Mouse (Mus musculus): ENCODE data around the gene Slc22a12. TPM values are rescaled to one million over a fixed set of nuclear protein-coding genes. Genes with fewer than 3 reads are reported as not detected.

Gene Slc22a12
- polyA plus RNA-seq (2021) = not detected

DNA sequence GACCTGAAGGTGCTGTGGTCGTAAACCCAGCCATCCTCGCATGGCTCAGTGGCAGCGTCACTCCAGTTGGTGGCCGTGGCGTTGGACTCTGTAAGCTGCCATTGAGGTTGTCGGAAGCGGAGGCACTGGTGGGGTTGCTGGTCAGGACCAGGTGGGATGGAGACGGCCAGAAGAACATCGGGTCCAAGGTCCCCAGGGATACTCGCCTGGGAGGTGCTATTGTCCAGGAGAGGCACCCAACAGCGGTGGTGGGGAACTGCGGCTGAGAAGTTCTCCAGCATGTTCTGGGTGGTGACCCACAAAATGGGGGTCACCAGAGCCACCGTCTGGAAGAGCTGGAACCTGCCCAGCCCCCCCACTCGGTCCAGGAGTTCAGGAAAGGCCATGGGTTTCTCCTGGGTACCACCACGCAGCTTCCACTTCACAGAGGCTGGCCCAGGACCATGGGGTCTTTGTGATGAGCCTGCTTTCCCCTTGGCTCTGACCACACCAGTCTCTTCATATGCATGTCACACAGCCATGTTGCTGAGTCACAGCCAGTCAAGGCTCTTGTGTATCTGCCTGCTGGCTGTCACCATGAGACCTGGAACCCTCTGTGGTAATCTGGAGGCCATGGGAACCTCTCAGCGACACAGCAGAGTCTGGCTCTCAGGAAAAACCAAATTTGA, at the start of gene Slc22a12:
Slc22a12 (minus strand) TSS at position 666 of the 668 bp plus-strand sequence.
- peaks cover 46% of the 10 kb centered on the region for H3K27me3 ChIP-seq
- CTCF ChIA-PET = no interaction called here
- TF ChIP-seq CTCF (IDR thresholded peaks at IDR 0.05) = no peak
- no peak for ATAC-seq
- DNase-seq (ENCODE audit: low read depth, low spot score) = no peak
- in situ Hi-C loops (cut with MboI; ENCODE audit: low pct_unique_long_range_greater_than_20kb) = no loop called here
- POLR2A ChIA-PET = no interaction called here

DNA sequence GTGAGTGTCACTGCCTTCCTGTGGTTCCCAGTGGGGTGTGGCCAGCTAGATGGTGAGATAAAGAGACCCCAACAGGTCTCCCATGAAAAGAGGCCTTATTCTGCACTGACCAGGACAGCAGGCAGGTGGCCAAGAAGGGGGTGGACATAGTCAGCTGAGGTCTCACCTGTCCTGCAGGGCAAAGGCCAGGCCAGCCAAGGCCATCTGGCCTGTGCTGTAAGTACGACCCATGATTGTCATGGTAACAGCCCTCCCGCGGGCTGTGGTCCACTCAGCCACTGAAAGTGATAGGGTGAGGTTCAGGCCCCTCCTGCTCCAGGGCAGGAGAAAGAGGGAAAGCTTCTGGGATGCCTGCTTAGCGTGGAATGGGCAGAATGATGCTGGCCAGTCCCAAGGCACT, 29.2 kb upstream of the Slc22a12 start:
- DNase-seq (ENCODE audit: low read depth, low spot score) = no peak
- TF ChIP-seq CTCF (IDR thresholded peaks at IDR 0.05) = no peak
- no peak for ATAC-seq
- CTCF ChIA-PET = no interaction called here
- POLR2A ChIA-PET = no interaction called here
- in situ Hi-C loops (cut with MboI; ENCODE audit: low pct_unique_long_range_greater_than_20kb) = no loop called here
- peaks cover 56% of the 10 kb centered on the region for H3K27me3 ChIP-seq

DNA sequence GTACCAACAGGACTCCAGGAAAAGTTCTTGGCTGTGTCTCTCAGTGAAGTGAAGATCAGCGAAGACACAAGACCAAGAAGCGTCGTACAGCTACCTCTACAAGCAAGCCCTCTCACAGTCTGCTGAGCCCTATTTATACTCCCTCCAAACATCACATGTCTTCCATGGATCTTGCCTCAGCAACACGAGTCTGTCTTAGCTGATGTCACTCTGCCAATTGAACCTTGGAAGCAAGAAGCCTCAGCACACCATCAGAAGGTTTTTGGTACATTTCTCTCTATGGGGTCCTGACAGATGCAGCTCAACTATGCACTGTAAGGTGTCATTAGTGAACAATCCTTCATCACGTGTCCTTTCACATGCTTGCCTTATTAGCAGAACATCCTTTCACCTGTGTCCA, 28.6 kb upstream of the Slc22a12 start:
- ChIA-PET CTCF (no interaction called here), POLR2A (no interaction called here)
- no peak for TF ChIP-seq CTCF (IDR thresholded peaks at IDR 0.05)
- in situ Hi-C loops (cut with MboI; ENCODE audit: low pct_unique_long_range_greater_than_20kb) = no loop called here
- peaks cover 51% of the 10 kb centered on the region for H3K27me3 ChIP-seq
- no peak for DNase-seq (ENCODE audit: low read depth, low spot score)
- no peak for ATAC-seq

DNA sequence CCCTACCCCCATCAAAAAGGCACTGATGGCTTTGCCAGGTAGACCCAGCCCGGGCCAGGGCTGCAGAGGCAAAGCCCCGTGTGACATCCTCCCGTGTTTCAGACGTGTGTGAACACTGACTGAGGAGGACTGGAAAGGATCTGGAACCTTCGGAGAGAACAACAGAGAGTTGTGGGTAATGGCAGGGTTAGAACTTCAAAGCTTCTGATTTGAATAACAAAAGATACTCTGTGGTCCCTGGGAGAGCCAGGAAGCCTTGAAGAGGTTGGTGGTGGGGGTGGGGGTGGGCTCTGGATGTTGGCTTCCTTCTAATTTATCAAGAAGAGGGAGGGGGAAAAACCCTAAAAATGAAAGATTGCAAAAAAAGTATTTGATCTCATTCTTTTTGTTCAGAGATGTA, 26.7 kb upstream of the Slc22a12 start:
- ChIA-PET CTCF (no interaction called here), POLR2A (no interaction called here)
- ATAC-seq (no peak), DNase-seq (ENCODE audit: low read depth, low spot score) (no peak)
- in situ Hi-C loops (cut with MboI; ENCODE audit: low pct_unique_long_range_greater_than_20kb) = no loop called here
- TF ChIP-seq CTCF (IDR thresholded peaks at IDR 0.05) = no peak
- H3K27me3 ChIP-seq = peaks cover 43% of the 10 kb centered on the region

DNA sequence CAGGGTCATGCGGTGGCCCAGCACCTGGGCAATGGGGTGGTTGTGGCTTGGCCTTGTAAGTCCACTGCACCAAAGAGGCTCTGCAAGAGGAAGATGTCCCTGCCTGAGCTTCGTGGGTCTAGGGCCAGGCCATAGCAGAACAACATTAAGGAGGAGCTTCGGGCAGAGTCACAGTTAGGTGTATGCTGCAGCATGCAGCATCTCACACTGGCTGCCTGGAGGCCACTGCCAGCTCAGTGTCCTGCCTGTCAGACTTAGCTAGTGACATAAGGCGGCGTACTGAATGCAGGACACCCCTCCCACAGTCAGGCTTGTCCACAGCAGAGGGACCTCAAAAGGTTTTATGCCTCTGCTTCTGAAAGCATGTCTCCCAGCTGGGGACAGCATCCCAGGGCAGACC, 26.2 kb upstream of the Slc22a12 start:
- ChIA-PET POLR2A (no interaction called here), CTCF (interaction anchor here (0.8 kb wide), 1 partner anchor 16 kb away, joined by 4 read pairs; no protein-coding TSS in a partner anchor)
- H3K27me3 ChIP-seq = peaks cover 43% of the 10 kb centered on the region
- no peak for TF ChIP-seq CTCF (IDR thresholded peaks at IDR 0.05)
- ATAC-seq (no peak), DNase-seq (ENCODE audit: low read depth, low spot score) (no peak)
- in situ Hi-C loops (cut with MboI; ENCODE audit: low pct_unique_long_range_greater_than_20kb) = no loop called here

DNA sequence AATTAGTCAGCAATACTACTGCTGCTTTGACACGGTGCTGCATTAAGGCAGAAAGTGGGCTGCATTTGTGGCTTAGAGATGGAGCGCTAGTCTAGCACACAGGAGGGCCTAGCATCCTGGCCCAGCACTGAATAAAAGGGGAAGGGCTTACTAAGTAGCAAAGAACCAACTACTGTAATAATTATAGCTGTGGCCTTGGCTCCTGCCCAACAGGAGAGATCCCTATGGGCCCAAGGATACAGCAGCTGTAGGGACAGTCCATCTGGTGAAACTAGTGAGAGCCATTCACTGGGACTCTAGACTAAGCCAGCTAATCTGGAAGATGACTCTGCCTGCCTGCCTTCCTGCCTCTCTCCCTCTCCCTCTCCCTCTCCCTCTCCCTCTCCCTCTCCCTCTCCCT, 23.6 kb upstream of the Slc22a12 start:
- DNase-seq (ENCODE audit: low read depth, low spot score) (no peak), ATAC-seq (no peak)
- ChIA-PET POLR2A (no interaction called here), CTCF (no interaction called here)
- TF ChIP-seq CTCF (IDR thresholded peaks at IDR 0.05) = no peak
- in situ Hi-C loops (cut with MboI; ENCODE audit: low pct_unique_long_range_greater_than_20kb) = no loop called here
- peaks cover 31% of the 10 kb centered on the region for H3K27me3 ChIP-seq

DNA sequence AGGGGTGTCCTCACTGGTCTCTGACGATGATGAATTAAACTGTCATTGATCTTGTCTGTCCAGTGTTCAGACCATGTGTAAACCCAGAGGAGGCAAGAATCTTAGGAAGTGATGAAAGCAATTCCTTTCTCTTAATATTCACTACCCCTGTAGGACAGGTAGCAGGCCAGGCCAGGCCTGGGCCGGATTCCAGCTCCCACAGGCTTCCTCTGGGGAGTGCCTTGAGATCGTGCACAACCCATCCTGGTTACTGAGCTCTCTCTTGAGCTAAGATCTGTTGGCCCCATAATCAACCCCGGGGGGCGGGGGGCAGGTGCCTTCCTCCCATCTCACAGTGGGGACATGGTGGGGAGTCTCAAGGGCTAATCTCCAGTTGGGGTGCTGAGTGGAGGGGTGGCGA, 22.3 kb upstream of the Slc22a12 start:
- DNase-seq (ENCODE audit: low read depth, low spot score) (no peak), ATAC-seq (no peak)
- H3K27me3 ChIP-seq = peaks cover 30% of the 10 kb centered on the region
- no peak for TF ChIP-seq CTCF (IDR thresholded peaks at IDR 0.05)
- in situ Hi-C loops (cut with MboI; ENCODE audit: low pct_unique_long_range_greater_than_20kb) = no loop called here
- ChIA-PET POLR2A (interaction anchor here (0.7 kb wide), 1 partner anchor 19 kb away, joined by 3 read pairs; no protein-coding TSS in a partner anchor), CTCF (no interaction called here)

DNA sequence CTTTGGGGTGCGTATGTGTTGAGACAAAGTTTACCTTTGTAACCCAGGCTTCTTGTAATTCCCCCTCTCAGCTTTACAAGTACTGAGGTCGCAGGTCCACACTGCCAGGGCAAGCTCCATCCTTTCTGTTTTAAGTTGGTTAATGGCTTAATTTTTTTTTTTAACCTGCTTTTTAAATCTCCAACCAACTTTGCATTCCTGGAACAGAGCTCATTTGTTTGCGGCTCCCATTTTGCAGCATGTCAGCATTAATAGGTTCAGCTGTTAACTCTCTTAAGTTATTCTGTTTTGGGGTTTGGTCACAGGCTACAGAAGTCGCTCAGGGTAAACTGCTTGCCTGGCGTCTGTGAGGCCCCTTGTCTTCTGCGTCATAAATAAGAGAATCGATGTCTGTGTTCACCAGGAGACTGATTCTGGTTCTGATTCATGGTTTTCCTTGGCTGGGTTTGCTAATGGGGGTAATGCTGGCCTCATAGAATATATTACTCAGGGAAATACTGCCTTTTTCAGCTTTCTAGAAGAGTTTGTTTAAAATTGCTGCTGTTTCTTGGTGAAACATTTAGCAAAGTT, 17.5 kb upstream of the Slc22a12 start:
- TF ChIP-seq CTCF (IDR thresholded peaks at IDR 0.05) = no peak
- ChIA-PET POLR2A (no interaction called here), CTCF (no interaction called here)
- ATAC-seq (no peak), DNase-seq (ENCODE audit: low read depth, low spot score) (no peak)
- H3K27me3 ChIP-seq = peaks cover 15% of the 10 kb centered on the region
- in situ Hi-C loops (cut with MboI; ENCODE audit: low pct_unique_long_range_greater_than_20kb) = no loop called here

DNA sequence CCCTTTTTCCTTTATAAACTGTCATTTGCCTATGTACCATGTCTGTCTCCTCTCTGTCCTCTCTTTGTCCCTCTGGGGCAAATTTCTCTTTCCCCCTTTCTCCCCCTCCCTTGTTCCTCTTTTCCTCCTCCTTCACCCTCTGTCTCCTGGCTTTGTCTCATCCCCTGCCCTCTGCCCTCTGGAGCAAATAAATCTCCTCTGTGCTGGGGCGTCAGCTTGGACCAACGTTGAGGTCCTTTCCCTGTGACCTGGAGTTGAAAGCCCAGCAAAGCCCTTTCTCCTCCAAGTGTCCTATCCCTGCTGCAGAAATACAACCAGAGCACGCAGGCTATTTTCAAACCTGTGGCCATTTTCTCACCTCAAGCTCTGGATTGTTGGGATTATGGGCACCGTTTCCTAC, 16.7 kb upstream of the Slc22a12 start:
- ChIA-PET POLR2A (no interaction called here), CTCF (no interaction called here)
- no peak for ATAC-seq
- in situ Hi-C loops (cut with MboI; ENCODE audit: low pct_unique_long_range_greater_than_20kb) = no loop called here
- no peak for TF ChIP-seq CTCF (IDR thresholded peaks at IDR 0.05)
- DNase-seq (ENCODE audit: low read depth, low spot score) = no peak
- H3K27me3 ChIP-seq = peaks cover 15% of the 10 kb centered on the region

DNA sequence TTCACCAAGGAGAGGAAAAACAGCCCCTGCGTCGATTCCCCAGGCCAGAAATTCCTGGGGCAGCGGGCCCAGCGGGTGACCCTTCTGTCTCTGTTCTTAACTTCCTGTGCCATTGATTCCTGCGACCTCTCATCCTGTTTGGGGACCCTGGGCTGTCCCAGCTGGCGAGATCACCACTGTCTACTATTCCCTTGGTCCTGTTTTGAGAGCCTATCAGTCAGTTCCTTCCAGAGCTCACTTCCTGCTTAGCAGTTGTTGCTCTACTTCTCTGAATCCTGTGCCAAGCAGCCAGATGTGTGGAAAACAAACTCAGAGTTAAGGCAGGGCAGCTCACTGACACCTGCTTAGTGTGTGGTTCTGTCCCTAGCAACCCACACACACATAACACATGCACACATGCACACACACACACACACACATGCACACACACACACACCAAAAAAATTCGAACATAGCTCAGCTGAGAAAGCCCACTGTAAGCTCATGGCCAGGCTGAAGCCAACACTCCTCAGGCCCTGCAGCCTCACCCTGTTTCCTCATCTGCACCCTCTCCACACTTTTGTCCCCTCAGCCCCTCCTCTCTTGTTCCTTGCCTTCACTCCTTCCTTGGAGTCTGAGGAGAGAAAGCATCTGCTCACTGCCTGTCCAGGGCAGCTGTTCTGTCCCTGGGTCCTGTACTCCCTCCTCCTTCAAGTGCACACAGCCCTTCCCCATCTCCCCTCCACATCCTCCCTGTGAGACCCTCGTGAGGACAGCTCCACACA, 11.2 kb upstream of the Slc22a12 start:
- in situ Hi-C loops (cut with MboI; ENCODE audit: low pct_unique_long_range_greater_than_20kb) = no loop called here
- no peak for ATAC-seq

DNA sequence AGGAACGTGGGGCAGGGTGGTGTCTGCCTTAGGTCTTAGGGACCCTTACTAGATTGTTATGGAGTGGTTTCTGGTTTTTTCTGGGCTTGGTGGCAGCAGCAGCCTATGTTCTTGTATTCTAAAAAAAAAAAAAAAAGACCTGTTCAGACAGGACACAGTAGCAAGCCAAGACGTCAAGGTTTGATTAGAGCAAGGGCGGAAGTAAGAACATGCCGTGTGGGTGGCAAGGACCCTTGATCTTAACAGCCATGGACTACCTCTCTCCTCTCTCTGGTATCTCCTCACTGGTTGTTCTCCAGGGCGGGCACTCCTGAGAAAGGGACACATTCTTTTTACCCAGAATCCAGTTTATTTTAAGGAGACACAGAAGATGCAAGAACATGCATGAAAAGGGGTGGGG, 10.3 kb upstream of the Slc22a12 start:
- TF ChIP-seq CTCF (IDR thresholded peaks at IDR 0.05) = no peak
- ChIA-PET POLR2A (no interaction called here), CTCF (no interaction called here)
- DNase-seq (ENCODE audit: low read depth, low spot score) (no peak), ATAC-seq (no peak)
- peaks cover 6% of the 10 kb centered on the region for H3K27me3 ChIP-seq
- in situ Hi-C loops (cut with MboI; ENCODE audit: low pct_unique_long_range_greater_than_20kb) = no loop called here

More for the DNA sequence above, 11.2 kb upstream of the Slc22a12 start:
- DNase-seq (ENCODE audit: low read depth, low spot score) = no peak
- CTCF ChIA-PET = no interaction called here
- no peaks in the 10 kb centered on the region for H3K27me3 ChIP-seq
- no peak for TF ChIP-seq CTCF (IDR thresholded peaks at IDR 0.05)
- POLR2A ChIA-PET = no interaction called here
